Mouse (Mus musculus) central nervous system, embryonic 14 days (tissue): Measurements from ENCODE around the gene Kdelr2. TPM values are rescaled to one million over a fixed set of nuclear protein-coding genes. Genes with fewer than 3 reads are reported as not detected.

ENCODE experiments used
- polyA plus RNA-seq: library from polyadenylated mRNA; depleted of rRNA; stranded (reverse); fragments of >200 nt; gene quantifications from 2 replicates; pipeline ENCODE4 v1.2.3, GENCODE M21; 2012; rRNA removed

Gene Kdelr2
- 54.7 and 74.3 TPM in 2 replicates for polyA plus RNA-seq

GRCm38 (mm10) chr5:143403221-143404147 is at the start of gene Kdelr2:
Gene Kdelr2, plus strand, starts transcription at chr5:143403838.

GRCm38 (mm10) chr5:143356686-143357388 is 46.8 kb upstream of the Kdelr2 start, which contains the start of gene Grid2ip:
Gene Grid2ip, plus strand, starts transcription at chr5:143357338.

GRCm38 (mm10) chr5:143464100-143464756 is 60.6 kb downstream of the Kdelr2 start, which contains the start of gene Daglb:
Gene Daglb, plus strand, starts transcription at chr5:143464584.

Other genes with a start within 250 kb of the Kdelr2 start
- gene Rbak, start 223.1 kb upstream of the Kdelr2 start, polyA plus RNA-seq: 17.9 and 19.5 TPM in 2 replicates
- not detected in 2 replicates for gene Spdye4b, start 222.8 kb upstream of the Kdelr2 start, polyA plus RNA-seq
- not detected in 2 replicates for gene Spdye4a, start 176.9 kb upstream of the Kdelr2 start, polyA plus RNA-seq
- gene Zfp12, start 168.7 kb upstream of the Kdelr2 start, polyA plus RNA-seq: 30.1 and 34.6 TPM in 2 replicates
- gene Zfp316, start 133.8 kb upstream of the Kdelr2 start, polyA plus RNA-seq: 20.7 and 22.6 TPM in 2 replicates
- 2.2 and 2.9 TPM in 2 replicates for gene Zfp853, start 110.2 kb upstream of the Kdelr2 start, polyA plus RNA-seq
- gene E130309D02Rik, start 88.5 kb upstream of the Kdelr2 start, polyA plus RNA-seq: 29.3 and 31.1 TPM in 2 replicates
- gene Zdhhc4, start 74.6 kb upstream of the Kdelr2 start, polyA plus RNA-seq: 69.6 and 71.3 TPM in 2 replicates
- gene Grid2ip, start 46.5 kb upstream of the Kdelr2 start, polyA plus RNA-seq: 1.3 TPM in 2 replicates
- gene Daglb, start 60.7 kb downstream of the Kdelr2 start, polyA plus RNA-seq: 13.7 and 13.8 TPM in 2 replicates
- gene Rac1, start 124.2 kb downstream of the Kdelr2 start, polyA plus RNA-seq: 482 and 492 TPM in 2 replicates
- gene Cyth3, start 218.6 kb downstream of the Kdelr2 start, polyA plus RNA-seq: 28.5 and 33.8 TPM in 2 replicates